In the genomic region with DNA sequence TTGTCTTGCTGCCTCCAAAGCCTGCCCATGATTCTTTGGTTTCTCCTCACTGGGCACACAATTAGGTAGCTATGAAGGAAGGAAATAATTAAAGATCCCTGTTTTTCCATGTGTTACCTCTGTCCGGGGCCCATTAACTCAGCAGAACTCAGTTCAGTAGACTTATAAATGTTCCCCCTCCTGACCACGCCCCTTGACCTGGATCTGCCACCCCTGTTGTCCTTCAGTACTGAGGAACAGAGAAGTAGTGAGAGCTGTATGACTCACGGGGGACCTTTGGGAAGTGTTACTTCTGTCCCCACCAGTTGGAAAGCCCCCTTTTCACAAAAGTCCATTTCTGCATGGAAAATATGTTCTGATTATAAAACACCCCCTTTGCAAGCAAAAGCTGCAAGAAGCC, we compare ENCODE assay signal across 11 mouse cellular contexts.
DNase-seq lines count a peak whose midpoint lies in the region; ATAC-seq and TF ChIP-seq lines count a peak whose summit lies in the region.
"Had no signal": no experiment of that assay in that cellular context is flagged by ENCODE, and none has a peak within 500 bp of the region (broad histone marks: within the 10 kb centered on the region; RNA-seq: fewer than 3 reads in every experiment).

No protein-coding gene starts in this region.

- no peak for TF ChIP-seq EP300 in lung, postnatal 0 days (IDR thresholded peaks at IDR 0.05)
- TF ChIP-seq EP300 in stomach, postnatal 0 days (optimal IDR thresholded peaks at IDR 0.05): no peak

- TF ChIP-seq CTCF in lung, adult 2 months (IDR thresholded peaks at IDR 0.05; ENCODE audit: insufficient read depth, low read length): no peak
- TF ChIP-seq CTCF in bone marrow macrophage, adult 2 months (IDR thresholded peaks at IDR 0.05; ENCODE audit: low read depth, low read length): no peak
- TF ChIP-seq CTCF in lung, postnatal 0 days (IDR thresholded peaks at IDR 0.05): no peak
- no peak for TF ChIP-seq CTCF in stomach, postnatal 0 days (IDR thresholded peaks at IDR 0.05; ENCODE audit: low read depth)

- peak; percentile 46 to 48 for DNase-seq in lung, adult 18-20 months
- DNase-seq in lung, adult 2 months: no peak
- peak; percentile 54 for DNase-seq in lung, postnatal 0 days (ENCODE audit: low spot score)
- DNase-seq in stomach, postnatal 0 days (ENCODE audit: low spot score): peak; percentile 28
- DNase-seq in layer of hippocampus, postnatal 25 days (ENCODE audit: extremely low spot score in 1 of 2, low spot score in 1 of 2): no peak
- DNase-seq: liver, embryonic 13.5 days; right cerebral cortex, adult 18-20 months had no signal

- no peaks in the 10 kb centered on the region for H3K9me3 ChIP-seq in lung, postnatal 0 days (ENCODE audit: low read length)
- no peaks in the 10 kb centered on the region for H3K9me3 ChIP-seq in stomach, postnatal 0 days (ENCODE audit: control insufficient read depth, low read length)

- peak; percentile 44 for ATAC-seq in lung, postnatal 0 days
- no peak for ATAC-seq in stomach, postnatal 0 days (ENCODE audit: low FRiP score, low TSS enrichment)
- ATAC-seq in activated CD4-positive, CD25-positive, alpha-beta regulatory T cell, adult 4 months: no peak
- ATAC-seq: forebrain, embryonic 16.5 days had no signal

- peaks cover 5% of the 10 kb centered on the region; the same call in 1 of the 2 replicates for H3K36me3 ChIP-seq in lung, postnatal 0 days (ENCODE audit: insufficient read depth, low read length)
- peaks cover 17% of the 10 kb centered on the region for H3K36me3 ChIP-seq in stomach, postnatal 0 days (ENCODE audit: control insufficient read depth, insufficient read depth, low read length)

- 44% methylated on average over 3 of the region's 3 CpGs for WGBS in lung, adult 2 months
- 52% methylated on average over 3 of the region's 3 CpGs for WGBS in lung, postnatal 0 days
- WGBS in stomach, postnatal 0 days: 65% methylated on average over 3 of the region's 3 CpGs

- H3K27me3 ChIP-seq in lung, postnatal 0 days (replicated peaks; ENCODE audit: insufficient read depth, low read length): no peaks in the 10 kb centered on the region
- no peaks in the 10 kb centered on the region for H3K27me3 ChIP-seq in stomach, postnatal 0 days (ENCODE audit: control insufficient read depth, insufficient read depth, low read length)
- H3K27me3 ChIP-seq: liver, embryonic 13.5 days had no signal

- TF ChIP-seq POLR2A in lung, adult 2 months (IDR thresholded peaks at IDR 0.05; ENCODE audit: borderline replicate concordance, extremely low read depth, low read depth, low read length): no peak
- no peak for TF ChIP-seq POLR2A in bone marrow macrophage, adult 2 months (IDR thresholded peaks at IDR 0.05; ENCODE audit: borderline replicate concordance, low read depth, low read length)

- peaks cover 10% of the 10 kb centered on the region for H3K4me1 ChIP-seq in lung, adult 2 months (ENCODE audit: control insufficient read depth, insufficient read depth, low read length)
- peaks cover 35% of the 10 kb centered on the region for H3K4me1 ChIP-seq in bone marrow macrophage, adult 2 months (ENCODE audit: control insufficient read depth, insufficient read depth, low read length)
- no peaks in the 10 kb centered on the region for H3K4me1 ChIP-seq in lung, postnatal 0 days (ENCODE audit: insufficient read depth, low read depth, low read length)
- H3K4me1 ChIP-seq in stomach, postnatal 0 days (replicated peaks; ENCODE audit: control insufficient read depth, insufficient read depth): no peaks in the 10 kb centered on the region

- no peak overlapping the region for H3K4me3 ChIP-seq in lung, adult 2 months (replicated peaks; ENCODE audit: extremely low read depth, low read depth, low read length)
- H3K4me3 ChIP-seq in bone marrow macrophage, adult 2 months (ENCODE audit: insufficient read depth, low read length): no peak overlapping the region
- no peak overlapping the region for H3K4me3 ChIP-seq in lung, postnatal 0 days (ENCODE audit: low read depth, low read length)
- H3K4me3 ChIP-seq in stomach, postnatal 0 days (ENCODE audit: low read depth, low read length): no peak overlapping the region
- H3K4me3 ChIP-seq: liver, embryonic 13.5 days had no signal

- no peak overlapping the region for H3K4me2 ChIP-seq in lung, postnatal 0 days (replicated peaks; ENCODE audit: low read depth, low read length)
- no peak overlapping the region for H3K4me2 ChIP-seq in stomach, postnatal 0 days (replicated peaks; ENCODE audit: low read depth)
- H3K4me2 ChIP-seq: hindbrain, embryonic 14.5 days; liver, embryonic 13.5 days had no signal

- H3K9ac ChIP-seq in lung, postnatal 0 days (replicated peaks; ENCODE audit: low read depth): no peak overlapping the region
- no peak overlapping the region for H3K9ac ChIP-seq in stomach, postnatal 0 days (ENCODE audit: low read length)
- H3K9ac ChIP-seq: hindbrain, embryonic 14.5 days; liver, embryonic 13.5 days had no signal

- peak overlapping the region; percentile 3; the same call in 1 of the 2 replicates for H3K27ac ChIP-seq in bone marrow macrophage, adult 2 months (ENCODE audit: insufficient read depth, low read depth, low read length)
- H3K27ac ChIP-seq in lung, postnatal 0 days (ENCODE audit: low read length): peak overlapping the region; percentile 26; the same call in 1 of the 2 replicates
- no peak overlapping the region for H3K27ac ChIP-seq in stomach, postnatal 0 days (replicated peaks)
- H3K27ac ChIP-seq: hindbrain, embryonic 14.5 days had no signal

Comparison
In these comparisons a context has a peak if more than half of its experiments do, and no peak if none do; other contexts are left out.
1. DNase-seq: peak in lung, adult 18-20 months (2 of 2), lung, postnatal 0 days (single experiment) and stomach, postnatal 0 days (single experiment); none in lung, adult 2 months (single experiment) and layer of hippocampus, postnatal 25 days (0 of 2).